22 mouse cellular contexts compared by ENCODE assay signal in the genomic region with DNA sequence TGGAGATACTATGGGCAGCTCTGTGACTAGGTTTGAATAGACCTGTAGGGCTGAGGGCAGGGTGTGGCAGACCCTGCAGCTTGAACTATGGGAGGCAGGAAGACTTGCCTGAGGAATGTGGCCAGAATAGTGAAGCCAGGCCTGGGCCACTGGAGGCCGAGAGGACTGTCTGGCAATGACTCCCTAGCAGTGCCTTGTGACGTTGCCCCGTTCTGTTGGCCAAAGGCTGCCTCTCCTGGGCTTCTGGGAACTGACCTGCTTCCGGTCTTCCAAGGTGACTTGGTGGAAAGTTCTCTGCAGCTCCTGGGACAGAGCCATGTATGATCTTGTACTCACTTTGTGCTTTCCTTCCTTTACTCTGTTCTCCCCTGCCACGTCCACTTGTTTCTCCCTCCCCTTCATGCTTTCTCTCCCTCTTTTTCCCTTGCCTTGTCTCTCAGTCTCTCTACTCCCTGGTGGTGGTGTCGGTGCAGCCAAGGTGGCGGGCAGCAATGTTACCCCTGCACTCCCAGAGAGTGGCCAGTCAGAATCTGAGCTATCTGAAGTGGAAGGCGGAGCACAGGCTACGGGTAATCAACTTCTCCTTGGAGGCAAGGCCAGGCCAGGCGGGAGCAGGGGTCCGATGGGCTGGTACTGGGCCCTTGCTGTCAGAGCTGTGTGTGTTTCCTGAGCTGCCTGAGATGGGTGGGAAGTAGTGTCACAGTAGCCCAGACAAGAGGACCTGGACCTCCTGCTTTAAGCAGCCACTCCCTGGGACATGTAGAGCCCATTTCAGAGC.
"Had no signal": no experiment of that assay in that cellular context is flagged by ENCODE, and none has a peak within 500 bp of the region (broad histone marks: within the 10 kb centered on the region; RNA-seq: fewer than 3 reads in every experiment).

No protein-coding gene starts in this region.

- H3K27me3 ChIP-seq: limb, embryonic 12.5 days; limb, embryonic 15.5 days; midbrain, embryonic 12.5 days; midbrain, embryonic 15.5 days; neural tube, embryonic 12.5 days; neural tube, embryonic 15.5 days had no signal

- DNase-seq: kidney, postnatal 36 days; left cerebral cortex, postnatal 4 days; liver, postnatal 0 days; lung, embryonic 14.5 days; right cerebral cortex, adult 18-20 months; right cerebral cortex, postnatal 14 days; right cerebral cortex, postnatal 4 days; thymus, adult 2 months; thymus, postnatal 14 days; thymus, postnatal 4 days had no signal

- H3K4me3 ChIP-seq: limb, embryonic 12.5 days; limb, embryonic 15.5 days; midbrain, embryonic 12.5 days; midbrain, embryonic 15.5 days; neural tube, embryonic 12.5 days; neural tube, embryonic 15.5 days had no signal

- H3K4me2 ChIP-seq: limb, embryonic 12.5 days; limb, embryonic 15.5 days; liver, embryonic 11.5 days; lung, embryonic 14.5 days; midbrain, embryonic 12.5 days; midbrain, embryonic 15.5 days; neural tube, embryonic 12.5 days; neural tube, embryonic 15.5 days had no signal

- H3K9ac ChIP-seq: limb, embryonic 12.5 days; limb, embryonic 15.5 days; liver, embryonic 14.5 days; liver, postnatal 0 days; lung, embryonic 14.5 days; midbrain, embryonic 12.5 days; midbrain, embryonic 15.5 days; neural tube, embryonic 12.5 days; neural tube, embryonic 15.5 days had no signal

- H3K27ac ChIP-seq: kidney, postnatal 0 days; limb, embryonic 12.5 days; limb, embryonic 15.5 days; liver, embryonic 14.5 days; macrophage; midbrain, embryonic 12.5 days; midbrain, embryonic 15.5 days; neural tube, embryonic 12.5 days; neural tube, embryonic 15.5 days; stomach, postnatal 0 days had no signal

- H3K9me3 ChIP-seq: limb, embryonic 12.5 days; limb, embryonic 15.5 days; midbrain, embryonic 12.5 days; midbrain, embryonic 15.5 days; neural tube, embryonic 12.5 days; neural tube, embryonic 15.5 days had no signal

- ATAC-seq: liver, postnatal 0 days; lung, postnatal 0 days; midbrain, embryonic 15.5 days had no signal

- H3K4me1 ChIP-seq: limb, embryonic 12.5 days; limb, embryonic 15.5 days; midbrain, embryonic 12.5 days; midbrain, embryonic 15.5 days; neural tube, embryonic 12.5 days; neural tube, embryonic 15.5 days had no signal
